Mouse (Mus musculus): Measurements from ENCODE around the gene Paip2b. TPM values are rescaled to one million over a fixed set of nuclear protein-coding genes. Genes with fewer than 3 reads are reported as not detected.

Gene Paip2b
- polyA plus RNA-seq, 1 experiment from 2014 or later = 12.5 TPM

DNA sequence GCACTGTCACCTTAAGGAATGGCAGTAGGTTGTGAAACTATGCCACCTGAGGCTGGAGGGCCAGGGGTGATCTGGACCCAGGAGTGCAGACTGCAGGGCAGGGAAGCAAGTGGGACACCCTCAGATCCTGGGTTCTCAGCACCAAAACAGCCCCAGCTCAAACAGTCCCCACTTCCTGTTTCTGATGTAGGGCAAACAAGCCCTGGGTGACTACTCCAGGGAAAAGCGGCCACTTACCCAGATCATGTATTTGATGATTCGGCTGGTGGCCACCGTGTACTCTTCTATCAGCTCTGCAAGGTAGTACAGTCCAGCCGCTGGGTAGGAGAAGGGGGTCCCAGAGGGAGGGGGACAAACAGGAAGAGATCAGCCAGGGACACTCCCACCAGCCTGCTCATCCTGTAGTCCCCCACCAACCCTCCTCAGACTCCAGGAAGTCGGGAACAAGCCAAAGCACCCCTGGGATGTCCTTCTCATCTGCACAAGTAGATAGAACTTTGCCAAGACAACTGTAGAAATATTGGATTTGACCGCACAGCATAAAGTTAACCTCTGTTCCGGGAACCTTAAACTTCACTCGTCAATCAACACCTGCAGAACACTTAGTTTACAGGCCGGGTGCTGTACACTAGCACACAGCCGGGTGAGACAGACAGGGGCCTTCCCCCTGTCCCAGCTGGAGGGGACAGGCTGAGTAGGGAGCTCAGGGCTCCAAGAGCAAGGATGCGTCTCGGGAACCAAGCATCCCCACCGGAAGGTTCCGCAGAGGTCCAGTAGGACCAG is 56.6 kb downstream of the Paip2b start:
- no peaks in the 10 kb centered on the region for H3K9me3 ChIP-seq
- H3K4me3 ChIP-seq = peak overlapping the region; percentile 94
- peak overlapping the region; percentile 97 for H3K9ac ChIP-seq
- under 1% methylated on average over 14 of the region's 14 CpGs for WGBS
- ATAC-seq (ENCODE audit: extremely low read depth, insufficient number of reproducible peaks, low FRiP score, low TSS enrichment) = no peak
- H3K27ac ChIP-seq (replicated peaks) = peak overlapping the region; percentile 90
- peaks cover 17% of the 10 kb centered on the region for H3K4me1 ChIP-seq
- H3K27me3 ChIP-seq (replicated peaks) = 0 out of 2 replicates have a peak, but pooled peaks cover 2% of the 10 kb centered on the region
- H3K36me3 ChIP-seq = peaks cover 38% of the 10 kb centered on the region
- H3K4me2 ChIP-seq = peak overlapping the region; percentile 93

- H3K9me3 ChIP-seq = no peaks in the 10 kb centered on the region
- H3K4me1 ChIP-seq = peaks cover 17% of the 10 kb centered on the region
- no peak overlapping the region for H3K27ac ChIP-seq (replicated peaks)
- peak overlapping the region; percentile 93 for H3K4me2 ChIP-seq
- H3K27me3 ChIP-seq (replicated peaks) = 0 out of 2 replicates have a peak, but pooled peaks cover 2% of the 10 kb centered on the region
- peak overlapping the region; percentile 94 for H3K4me3 ChIP-seq
- no peak for ATAC-seq (ENCODE audit: extremely low read depth, insufficient number of reproducible peaks, low FRiP score, low TSS enrichment)
- peaks cover 46% of the 10 kb centered on the region for H3K36me3 ChIP-seq
- H3K9ac ChIP-seq = peak overlapping the region; percentile 97
- WGBS = 63% methylated on average over 9 of the region's 9 CpGs
Observed at GRCm38 (mm10) chr6:83774126-83774525, 57.4 kb downstream of the Paip2b start.

- H3K27ac ChIP-seq (replicated peaks) = no peak overlapping the region
- no peak overlapping the region for H3K9ac ChIP-seq
- H3K4me3 ChIP-seq = no peak overlapping the region
- WGBS = 64% methylated on average over 5 of the region's 5 CpGs
- H3K4me1 ChIP-seq = peaks cover 15% of the 10 kb centered on the region
- H3K9me3 ChIP-seq = no peaks in the 10 kb centered on the region
- H3K36me3 ChIP-seq = peaks cover 56% of the 10 kb centered on the region
- H3K27me3 ChIP-seq (replicated peaks) = peaks cover 17% of the 10 kb centered on the region
- no peak overlapping the region for H3K4me2 ChIP-seq
- ATAC-seq (ENCODE audit: extremely low read depth, insufficient number of reproducible peaks, low FRiP score, low TSS enrichment) = no peak
Observed at GRCm38 (mm10) chr6:83768485-83768884, 63.1 kb downstream of the Paip2b start.

DNA sequence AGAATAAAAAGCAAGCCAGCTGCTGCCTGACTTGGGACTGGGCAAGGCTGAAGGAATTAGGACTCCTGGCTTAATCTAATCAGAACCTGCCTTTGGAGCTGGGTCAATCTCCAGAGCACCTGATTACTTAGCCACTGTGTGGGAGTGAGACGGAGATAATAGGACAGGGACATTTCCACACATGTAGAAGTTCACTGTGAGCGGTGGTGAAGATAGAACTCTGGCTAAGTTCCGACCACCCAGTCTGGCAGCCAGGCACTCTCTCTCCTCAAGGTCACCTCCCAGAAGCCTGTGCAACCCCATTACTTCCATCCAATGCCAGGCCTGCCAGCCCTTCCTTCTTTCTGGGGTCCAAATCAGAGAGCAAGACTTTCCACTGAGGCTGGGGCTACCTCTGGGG is 64.6 kb downstream of the Paip2b start:
- no peak overlapping the region for H3K9ac ChIP-seq
- H3K4me2 ChIP-seq = no peak overlapping the region
- H3K36me3 ChIP-seq = peaks cover 41% of the 10 kb centered on the region
- H3K4me3 ChIP-seq = no peak overlapping the region
- WGBS = 48% methylated on average over 3 of the region's 3 CpGs
- peaks cover 29% of the 10 kb centered on the region for H3K4me1 ChIP-seq
- peak overlapping the region; percentile 29; the same call in 1 of the 2 replicates for H3K27ac ChIP-seq (replicated peaks)
- H3K9me3 ChIP-seq = no peaks in the 10 kb centered on the region
- peaks cover 32% of the 10 kb centered on the region for H3K27me3 ChIP-seq (replicated peaks)
- no peak for ATAC-seq (ENCODE audit: extremely low read depth, insufficient number of reproducible peaks, low FRiP score, low TSS enrichment)

DNA sequence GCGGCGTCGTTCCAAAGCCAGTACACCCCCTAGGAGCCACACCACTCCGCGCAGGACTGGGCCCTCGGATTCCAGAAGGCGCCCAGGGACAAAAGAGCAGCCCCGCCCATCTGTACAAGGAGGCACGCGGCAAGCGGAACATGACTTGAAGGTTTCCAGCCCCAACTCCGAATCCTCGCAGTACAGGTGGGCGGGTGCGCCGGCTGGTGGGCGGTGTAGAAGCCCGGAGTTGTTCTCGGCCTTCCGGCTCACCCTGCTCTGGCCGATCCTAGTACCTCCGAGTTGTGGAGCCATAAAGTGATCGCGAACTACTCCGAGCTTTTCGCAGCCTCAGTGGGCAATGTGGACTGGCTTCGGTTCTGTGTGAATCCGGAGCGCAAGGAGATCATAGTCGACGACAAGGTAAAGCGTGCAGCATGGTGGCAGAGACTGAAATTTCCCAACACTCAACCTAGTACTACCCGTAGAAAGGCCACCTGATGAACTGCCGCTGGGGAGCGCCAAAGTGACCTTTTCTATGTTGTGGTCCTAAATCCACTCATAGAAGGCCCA is 68.6 kb downstream of the Paip2b start:
- H3K36me3 ChIP-seq = 0 out of 2 replicates have a peak, but pooled peaks cover 2% of the 10 kb centered on the region
- no peak overlapping the region for H3K27ac ChIP-seq (replicated peaks)
- ATAC-seq (ENCODE audit: extremely low read depth, insufficient number of reproducible peaks, low FRiP score, low TSS enrichment) = no peak
- peak overlapping the region; percentile 51 for H3K4me3 ChIP-seq
- H3K4me2 ChIP-seq = peak overlapping the region; percentile 82
- H3K9me3 ChIP-seq = no peaks in the 10 kb centered on the region
- 2% methylated on average over 35 of the region's 35 CpGs for WGBS
- H3K27me3 ChIP-seq (replicated peaks) = peaks cover 67% of the 10 kb centered on the region
- peak overlapping the region; percentile 76 for H3K9ac ChIP-seq
- H3K4me1 ChIP-seq = peaks cover 26% of the 10 kb centered on the region

DNA sequence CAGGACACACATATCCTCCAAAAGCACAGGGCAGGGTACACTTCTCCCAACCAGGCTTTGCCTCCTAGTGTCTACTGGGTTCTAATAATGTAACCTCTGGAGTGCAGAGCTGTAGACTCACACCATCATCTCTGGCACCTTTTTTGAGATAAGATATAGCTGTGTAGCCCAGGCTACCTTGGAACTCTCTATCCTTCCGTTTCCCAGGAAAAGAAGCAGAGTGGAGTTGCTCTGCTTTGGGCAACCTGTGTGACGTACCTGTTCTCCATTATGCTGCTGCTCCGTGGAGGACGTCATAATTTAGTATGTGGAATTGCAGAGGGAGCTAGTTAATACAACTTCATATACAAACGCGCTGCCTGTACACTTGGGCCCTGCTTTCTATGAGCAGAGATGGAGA is 69.2 kb downstream of the Paip2b start, which contains the start of gene Ankrd53:
TSS of gene Ankrd53 (plus strand) at position 301 of the 400 bp plus-strand sequence.
- ATAC-seq (ENCODE audit: extremely low read depth, insufficient number of reproducible peaks, low FRiP score, low TSS enrichment) = no peak
- Histone ChIP-seq H3K9ac (peak within 1 kb of the TSS; percentile 76), H3K27me3 (replicated peaks) (peaks cover 73% of the 10 kb centered on the region), H3K27ac (replicated peaks) (no peak within 1 kb of the TSS), H3K9me3 (no peaks in the 10 kb centered on the region), H3K4me3 (peak within 1 kb of the TSS; percentile 51), H3K36me3 (no peaks in the 10 kb centered on the region), H3K4me2 (peak within 1 kb of the TSS; percentile 82), H3K4me1 (peaks cover 25% of the 10 kb centered on the region)
- 25% methylated on average over 6 of the region's 6 CpGs for WGBS

DNA sequence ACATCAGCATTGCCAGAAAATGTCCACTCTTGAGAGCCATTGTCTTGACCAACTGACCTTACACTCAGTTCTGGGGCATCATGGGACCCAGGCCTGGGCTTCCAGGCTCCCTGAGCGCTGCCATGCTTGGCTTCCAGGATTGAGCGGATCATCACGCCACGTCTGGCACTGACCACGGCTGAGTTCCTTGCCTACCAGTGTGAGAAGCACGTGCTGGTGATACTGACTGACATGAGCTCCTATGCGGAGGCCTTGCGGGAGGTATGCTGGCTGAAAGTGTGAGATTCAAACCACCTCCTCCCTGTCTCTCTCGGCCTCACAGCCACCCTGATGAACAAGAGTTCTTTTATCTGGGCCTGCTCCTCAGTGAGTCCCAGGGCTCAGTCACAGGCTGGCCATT is 75.5 kb downstream of the Paip2b start:
- no peaks in the 10 kb centered on the region for H3K36me3 ChIP-seq
- no peaks in the 10 kb centered on the region for H3K9me3 ChIP-seq
- no peak overlapping the region for H3K4me3 ChIP-seq
- no peak overlapping the region for H3K4me2 ChIP-seq
- no peak overlapping the region for H3K9ac ChIP-seq
- 65% methylated on average over 9 of the region's 9 CpGs for WGBS
- no peak for ATAC-seq (ENCODE audit: extremely low read depth, insufficient number of reproducible peaks, low FRiP score, low TSS enrichment)
- H3K27ac ChIP-seq (replicated peaks) = no peak overlapping the region
- no peaks in the 10 kb centered on the region; the same call in 1 of the 2 replicates for H3K4me1 ChIP-seq
- peaks cover 94% of the 10 kb centered on the region for H3K27me3 ChIP-seq (replicated peaks)

Other genes starting within 250 kb of the Paip2b start
- gene Clec4f, start 175.6 kb downstream of the Paip2b start, polyA plus RNA-seq (2015; fragmentation: Nextera tagmentation; extraction: Ambion mirVana) = 0.23 and 0.27 TPM in 2 replicates
- 0.09 TPM in 1 of 2 replicates, not detected in the other for gene Cd207, start 153.9 kb downstream of the Paip2b start, polyA plus RNA-seq (2015; fragmentation: Nextera tagmentation; extraction: Ambion mirVana)
- gene Vax2, start 120.5 kb downstream of the Paip2b start, polyA plus RNA-seq (2015; fragmentation: Nextera tagmentation; extraction: Ambion mirVana) = not detected in 2 replicates
- not detected in 2 replicates for gene Atp6v1b1, start 88.8 kb downstream of the Paip2b start, polyA plus RNA-seq (2015; fragmentation: Nextera tagmentation; extraction: Ambion mirVana)
- gene Ankrd53, start 69.1 kb downstream of the Paip2b start, polyA plus RNA-seq (2015; fragmentation: Nextera tagmentation; extraction: Ambion mirVana) = not detected in 2 replicates
- gene Tex261, start 55.9 kb downstream of the Paip2b start, polyA plus RNA-seq (2015; fragmentation: Nextera tagmentation; extraction: Ambion mirVana) = 60.4 and 72.9 TPM in 2 replicates
- 55.4 and 57.6 TPM in 2 replicates for gene Nagk, start 36.8 kb downstream of the Paip2b start, polyA plus RNA-seq (2015; fragmentation: Nextera tagmentation; extraction: Ambion mirVana)
- gene Zfp638, start 35.4 kb upstream of the Paip2b start, polyA plus RNA-seq (2015; fragmentation: Nextera tagmentation; extraction: Ambion mirVana) = 35.2 and 36.9 TPM in 2 replicates
- 11.2 and 13.1 TPM in 2 replicates for gene Dysf, start 176.8 kb upstream of the Paip2b start, polyA plus RNA-seq (2015; fragmentation: Nextera tagmentation; extraction: Ambion mirVana)

Measured in heart, embryonic 13.5 days (tissue).